Mouse (Mus musculus) CD4-positive helper T cell, adult 2 months (primary cell): ENCODE measurements around the gene Nlk.
"Not testable (repeated sequence)": the region's sequence is repeated elsewhere in the genome, so short reads cannot be mapped to it uniquely, and the experiment has no call there.

Experiments
- DNase-seq: peaks from one replicate; pipeline ENCODE4 v3.0.0-alpha.2; 2012; ENCODE audit warnings: low read depth, missing footprints, low spot score

The Nlk gene

GRCm38 (mm10) chr11:78690547-78690946 lies 6.6 kb downstream of the Nlk start:
- peak; percentile 62 for DNase-seq

- DNase-seq = no peak
Observed at GRCm38 (mm10) chr11:78681058-78681457, 16.1 kb downstream of the Nlk start.

GRCm38 (mm10) chr11:78678761-78679160 lies 18.4 kb downstream of the Nlk start:
- peak; percentile 53 for DNase-seq

GRCm38 (mm10) chr11:78668647-78669046 lies 28.5 kb downstream of the Nlk start:
- no peak for DNase-seq

GRCm38 (mm10) chr11:78664853-78665252 lies 32.3 kb downstream of the Nlk start:
- DNase-seq = peak; percentile 51

GRCm38 (mm10) chr11:78663916-78664315 lies 33.3 kb downstream of the Nlk start:
- no peak for DNase-seq

GRCm38 (mm10) chr11:78649143-78649542 lies 48.0 kb downstream of the Nlk start:
- DNase-seq = no peak

GRCm38 (mm10) chr11:78648405-78648804 lies 48.8 kb downstream of the Nlk start:
- DNase-seq = not testable (repeated sequence)

GRCm38 (mm10) chr11:78643746-78644145 lies 53.4 kb downstream of the Nlk start:
- no peak for DNase-seq

- DNase-seq = no peak
Observed at GRCm38 (mm10) chr11:78642151-78642550, 55.0 kb downstream of the Nlk start.

GRCm38 (mm10) chr11:78641088-78641487 lies 56.1 kb downstream of the Nlk start:
- no peak for DNase-seq

- no peak for DNase-seq
Observed at GRCm38 (mm10) chr11:78632782-78633181, 64.4 kb downstream of the Nlk start.

- DNase-seq = no peak
Observed at GRCm38 (mm10) chr11:78628871-78629270, 68.3 kb downstream of the Nlk start.

- DNase-seq = peak; percentile 11
Observed at GRCm38 (mm10) chr11:78624377-78624776, 72.8 kb downstream of the Nlk start.

GRCm38 (mm10) chr11:78621926-78622325 lies 75.2 kb downstream of the Nlk start:
- DNase-seq = no peak

- no peak for DNase-seq
Observed at GRCm38 (mm10) chr11:78620179-78620578, 77.0 kb downstream of the Nlk start.

GRCm38 (mm10) chr11:78611273-78611672 lies 85.9 kb downstream of the Nlk start:
- no peak for DNase-seq

- no peak for DNase-seq
Observed at GRCm38 (mm10) chr11:78609657-78610056, 87.5 kb downstream of the Nlk start.

GRCm38 (mm10) chr11:78604826-78605225 lies 92.3 kb downstream of the Nlk start:
- DNase-seq = no peak

GRCm38 (mm10) chr11:78602781-78603180 lies 94.4 kb downstream of the Nlk start:
- DNase-seq = no peak

GRCm38 (mm10) chr11:78600926-78601590 lies 96.1 kb downstream of the Nlk start:
- peak; percentile 21 for DNase-seq

- DNase-seq = peak; percentile 9
Observed at GRCm38 (mm10) chr11:78600496-78600895, 96.7 kb downstream of the Nlk start.

GRCm38 (mm10) chr11:78600051-78600450 lies 97.1 kb downstream of the Nlk start:
- peak; percentile 85 for DNase-seq
